Mouse (Mus musculus) macrophage (primary cell): ENCODE data around the gene Letmd1. TPM values are rescaled to one million over a fixed set of nuclear protein-coding genes. Genes with fewer than 3 reads are reported as not detected.
A peak's percentile ranks its signal among the peaks of the same experiment; 100 is the strongest.
"Not testable (repeated sequence)": the region's sequence is repeated elsewhere in the genome, so short reads cannot be mapped to it uniquely, and the experiment has no call there.

ENCODE experiments used
- H3K27ac ChIP-seq: fragments of 350-480 bp; formaldehyde crosslinking; 2 replicates; pipeline ENCODE4 v1.9.0; 2021
- H3K36me3 ChIP-seq: fragments of 350-480 bp; formaldehyde crosslinking; 2 replicates; pipeline ENCODE4 v1.9.0; 2021; ENCODE audit errors: inconsistent target
- H3K4me3 ChIP-seq: fragments of 350-480 bp; formaldehyde crosslinking; 2 replicates; pipeline ENCODE4 v1.9.0; 2021; ENCODE audit errors: inconsistent target
- H3K79me2 ChIP-seq: fragments of 350-480 bp; formaldehyde crosslinking; 2 replicates; pipeline ENCODE4 v1.9.0; 2021; ENCODE audit errors: inconsistent target
- WGBS: methylation state at CpG from one replicate; pipeline ENCODE4 v1.1.7; 2026; ENCODE audit warnings: inconsistent platforms; ENCODE audit not compliant: missing documents; 5-methylcytosine and 5-hydroxymethylcytosine counted together
- polyA plus RNA-seq: library from polyadenylated mRNA; stranded (reverse); fragments of 250-400 nt; gene quantifications from 3 replicates; pipeline ENCODE4 v1.2.4, GENCODE M21; 2018; ENCODE audit warnings: inconsistent platforms
- total RNA-seq, 78 experiments: library from RNA; depleted of rRNA; stranded (reverse); fragments of 250-400 nt; gene quantifications; 1 replicate in 9 of 78; 2 replicates in 24 of 78; 3 replicates in 43 of 78; 4 replicates in 2 of 78; pipeline ENCODE4 v1.2.4; 2018; ENCODE audit warnings: inconsistent platforms in 56 of 78

Letmd1 gene
- 10 to 100 TPM; 16.6 to 81.6 (median 39.3) TPM for total RNA-seq (2018; cell fraction: chromatin; rRNA removed)
- total RNA-seq (2018; cell fraction: cytosol; rRNA removed) = 10 to 100 TPM; 26.6 to 41.2 (median 33.6) TPM
- 10 to 100 TPM; 23.2 to 78.2 (median 37.0) TPM for total RNA-seq (2018; cell fraction: nucleus; rRNA removed)
- 34.8 to 38.4 TPM (median 34.8 TPM) in 3 replicates for polyA plus RNA-seq

DNA sequence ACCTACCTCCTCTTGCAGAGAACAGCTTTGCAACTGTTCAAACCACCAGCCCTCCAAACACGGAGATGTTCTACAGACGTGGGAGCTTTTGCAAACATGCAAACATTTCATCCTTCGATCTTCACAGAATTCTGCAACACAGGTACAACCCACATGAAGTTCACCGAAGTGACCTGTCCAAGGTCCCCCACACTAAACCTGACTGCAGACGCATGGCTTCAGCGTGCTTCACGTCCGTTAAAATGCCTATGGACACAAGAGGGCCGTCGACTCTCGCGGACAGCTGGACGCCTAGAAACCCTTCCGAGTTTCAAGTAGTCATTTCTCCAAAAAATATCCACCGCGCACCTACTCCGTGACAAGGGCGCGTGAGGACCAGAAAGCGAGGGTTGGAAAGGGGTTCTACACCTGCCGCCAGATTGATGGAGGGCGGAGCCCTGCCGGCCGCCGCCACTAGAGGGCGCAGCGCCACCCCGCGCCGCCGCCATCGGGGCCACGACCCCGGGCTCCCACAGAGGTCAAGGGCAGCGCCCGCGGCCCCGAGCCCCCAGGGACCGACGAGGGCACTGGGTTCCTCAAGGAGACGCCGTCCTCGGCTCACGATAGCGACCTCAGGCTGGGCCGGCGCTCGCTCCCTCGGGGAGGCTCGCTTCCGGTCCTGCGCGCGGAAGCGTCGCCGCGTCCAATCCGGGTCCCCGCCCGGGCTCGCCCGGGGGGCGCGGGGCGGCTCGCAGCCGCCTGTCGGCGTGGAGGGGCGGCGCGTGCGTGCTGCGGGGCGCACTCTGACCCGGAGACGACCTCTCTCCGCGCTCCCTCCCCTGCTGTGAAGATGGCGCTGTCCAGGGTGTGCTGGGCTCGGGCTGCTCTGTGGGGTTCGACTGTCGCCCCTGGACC is at the start of gene Letmd1:
Gene Letmd1, plus strand, starts transcription at position 729 of the 894 bp plus-strand sequence.
- Histone ChIP-seq H3K79me2 (no peaks in the 10 kb centered on the region), H3K4me3 (peak within 1 kb of the TSS; percentile 91), H3K27ac (no peak within 1 kb of the TSS), H3K36me3 (peaks cover 10% of the 10 kb centered on the region; the same call in 1 of the 2 replicates)
- 1% methylated on average over 84 of the region's 84 CpGs for WGBS

DNA sequence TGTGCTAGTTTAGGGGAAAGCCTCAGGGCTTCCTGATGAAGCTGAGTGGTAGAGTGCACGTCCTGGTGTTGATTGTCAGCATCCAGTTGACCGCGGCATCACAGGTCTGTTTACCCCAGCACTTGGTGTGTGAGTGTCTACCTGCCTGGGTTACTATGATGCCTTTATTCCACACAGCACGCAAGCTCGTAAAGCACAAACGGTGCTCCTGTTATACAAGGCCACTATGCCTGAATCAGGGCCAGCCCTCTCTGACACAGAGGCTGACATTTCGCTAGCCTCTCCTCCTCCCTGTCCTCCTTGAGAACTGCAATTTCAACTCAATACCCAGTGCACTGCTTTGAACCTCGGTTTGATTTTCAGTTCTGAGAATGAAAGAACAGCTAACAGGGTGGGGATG is 49.5 kb upstream of the Letmd1 start:
- Histone ChIP-seq H3K4me3 (no peak overlapping the region), H3K27ac (no peak overlapping the region), H3K36me3 (no peaks in the 10 kb centered on the region), H3K79me2 (peaks cover 74% of the 10 kb centered on the region)
- WGBS = 89% methylated on average over 8 of the region's 8 CpGs

DNA sequence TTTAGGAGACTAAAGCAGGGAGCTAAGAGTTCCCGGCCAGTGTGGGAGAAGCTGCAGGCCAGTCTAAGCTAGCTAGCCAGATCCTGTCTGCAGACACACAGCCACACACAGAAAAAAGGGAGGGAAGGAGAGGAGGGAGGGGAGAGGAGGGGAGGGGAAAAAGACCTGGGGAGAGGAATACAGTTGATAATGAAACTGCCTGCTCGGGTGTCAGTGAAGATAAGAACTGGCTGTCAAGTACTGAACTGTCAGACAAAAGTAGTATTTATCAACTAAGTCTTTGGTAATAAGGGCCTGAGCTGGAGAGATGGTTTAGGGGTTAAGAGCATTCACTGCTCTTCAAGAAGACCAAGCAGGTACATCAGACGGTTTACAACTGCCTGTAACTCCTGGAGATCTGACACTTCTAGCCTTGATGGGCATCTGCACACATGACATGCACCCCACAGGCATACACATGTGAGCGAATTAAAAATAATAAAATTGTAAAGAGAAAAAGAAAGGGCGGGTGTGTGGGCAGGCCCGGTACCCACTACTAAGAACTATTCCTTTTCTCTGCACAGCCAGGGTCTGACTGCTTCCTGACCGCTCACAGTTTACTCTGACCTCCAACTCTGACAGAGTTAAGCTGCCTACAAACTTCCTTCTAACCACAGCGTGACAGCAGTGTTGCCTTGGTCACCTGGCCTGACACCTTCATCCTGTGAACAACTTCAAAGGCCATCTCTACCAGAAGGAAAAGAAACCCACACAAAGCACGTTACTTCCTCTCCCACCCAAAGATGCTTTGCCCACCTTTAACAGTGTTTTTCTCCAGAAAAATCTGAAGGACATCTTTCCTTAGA is 48.7 kb upstream of the Letmd1 start:
- 52% methylated on average over 9 of the region's 9 CpGs for WGBS

DNA sequence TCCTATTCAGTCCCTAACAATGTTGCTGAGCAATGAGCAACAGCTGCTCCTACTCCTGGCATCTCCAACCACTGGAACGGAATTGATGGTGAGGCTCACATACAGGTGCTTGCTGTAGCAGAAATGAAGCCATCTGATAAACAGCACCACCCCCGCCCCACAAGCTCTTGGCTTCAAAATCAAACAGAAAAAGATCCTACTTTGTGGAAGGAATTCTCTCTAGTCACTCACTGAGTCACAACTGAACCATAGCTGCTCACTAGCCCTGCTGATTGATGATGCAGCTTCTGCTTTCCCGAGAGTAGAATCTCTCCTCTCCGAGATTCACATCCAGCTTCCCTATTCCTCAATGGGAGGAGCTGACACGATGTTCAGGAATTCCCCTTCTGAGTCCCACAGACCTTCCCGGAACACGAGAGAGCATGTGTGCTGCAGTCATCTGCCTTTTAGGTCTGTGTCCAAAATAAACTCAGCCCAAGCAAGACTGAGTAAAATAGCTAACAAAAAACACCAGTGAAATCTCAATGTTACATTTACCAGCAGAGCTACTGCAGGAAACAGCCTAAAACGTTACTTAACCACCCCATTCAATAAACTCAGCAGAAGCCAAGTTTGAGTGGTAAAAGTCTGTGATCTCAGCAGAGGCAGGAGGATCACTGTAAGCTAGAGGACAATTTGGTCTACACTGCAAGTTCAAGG is 47.6 kb upstream of the Letmd1 start:
- WGBS = 33% methylated on average over 8 of the region's 8 CpGs
- Histone ChIP-seq H3K36me3 (no peaks in the 10 kb centered on the region), H3K79me2 (peaks cover 55% of the 10 kb centered on the region), H3K4me3 (peak overlapping the region; percentile 52), H3K27ac (peak overlapping the region; percentile 84)

More for the DNA sequence above, 48.7 kb upstream of the Letmd1 start:
- peak overlapping the region; percentile 84 for H3K27ac ChIP-seq
- H3K79me2 ChIP-seq = peaks cover 66% of the 10 kb centered on the region
- H3K4me3 ChIP-seq = no peak overlapping the region
- H3K36me3 ChIP-seq = no peaks in the 10 kb centered on the region

DNA sequence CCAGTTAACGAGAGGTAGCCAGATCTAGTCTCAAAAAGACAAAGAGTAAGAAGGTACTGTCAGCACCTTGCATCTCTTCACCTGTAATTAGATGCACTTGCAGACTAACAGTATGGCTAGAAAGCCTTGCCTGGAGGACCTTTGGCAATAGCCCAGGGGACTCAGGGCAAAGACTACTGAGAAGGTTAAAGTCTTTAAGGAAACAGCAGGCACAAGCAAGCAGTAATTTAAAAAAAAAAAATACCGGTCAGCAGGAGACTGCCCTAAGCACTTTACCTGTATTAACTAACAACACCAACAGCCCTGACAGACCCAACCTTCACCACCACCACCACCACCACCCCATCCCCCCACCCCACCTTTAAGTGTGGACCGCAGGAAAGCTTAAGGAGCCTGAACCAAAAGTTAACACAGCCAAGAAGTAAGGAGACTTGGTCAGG is 47.0 kb upstream of the Letmd1 start, which contains the start of gene Gm5475:
Gene Gm5475, plus strand, starts transcription at position 390 of the 440 bp plus-strand sequence.
- Histone ChIP-seq H3K79me2 (peaks cover 49% of the 10 kb centered on the region), H3K4me3 (peak within 1 kb of the TSS; percentile 52), H3K27ac (peak within 1 kb of the TSS; percentile 84)
- WGBS = 86% methylated on average over 1 of the region's 3 CpGs
- H3K36me3 ChIP-seq = not testable (repeated sequence)

DNA sequence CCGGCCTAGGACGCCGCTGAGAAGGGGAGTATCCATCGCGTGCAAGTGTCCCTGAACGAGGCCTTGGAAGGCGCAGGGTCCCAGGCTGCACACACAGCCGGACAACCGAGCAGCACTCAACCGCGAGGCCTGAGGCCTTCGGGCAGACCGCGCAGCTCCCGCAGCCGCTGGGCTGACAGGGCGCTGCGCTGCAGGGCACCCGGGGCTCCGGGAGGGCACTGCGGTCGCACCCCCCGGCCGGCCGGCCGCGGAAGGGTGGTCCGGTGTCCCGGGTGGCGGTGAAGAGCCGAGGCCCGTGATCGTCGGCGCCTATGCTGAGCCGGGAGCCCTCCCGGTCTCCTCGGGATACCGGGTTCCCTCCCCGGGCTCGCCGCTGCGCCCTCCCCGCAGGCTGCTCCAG is 46.3 kb upstream of the Letmd1 start:
- Histone ChIP-seq H3K4me3 (peak overlapping the region; percentile 52), H3K79me2 (peaks cover 42% of the 10 kb centered on the region), H3K36me3 (no peaks in the 10 kb centered on the region), H3K27ac (peak overlapping the region; percentile 84)
- WGBS = 2% methylated on average over 44 of the region's 44 CpGs

DNA sequence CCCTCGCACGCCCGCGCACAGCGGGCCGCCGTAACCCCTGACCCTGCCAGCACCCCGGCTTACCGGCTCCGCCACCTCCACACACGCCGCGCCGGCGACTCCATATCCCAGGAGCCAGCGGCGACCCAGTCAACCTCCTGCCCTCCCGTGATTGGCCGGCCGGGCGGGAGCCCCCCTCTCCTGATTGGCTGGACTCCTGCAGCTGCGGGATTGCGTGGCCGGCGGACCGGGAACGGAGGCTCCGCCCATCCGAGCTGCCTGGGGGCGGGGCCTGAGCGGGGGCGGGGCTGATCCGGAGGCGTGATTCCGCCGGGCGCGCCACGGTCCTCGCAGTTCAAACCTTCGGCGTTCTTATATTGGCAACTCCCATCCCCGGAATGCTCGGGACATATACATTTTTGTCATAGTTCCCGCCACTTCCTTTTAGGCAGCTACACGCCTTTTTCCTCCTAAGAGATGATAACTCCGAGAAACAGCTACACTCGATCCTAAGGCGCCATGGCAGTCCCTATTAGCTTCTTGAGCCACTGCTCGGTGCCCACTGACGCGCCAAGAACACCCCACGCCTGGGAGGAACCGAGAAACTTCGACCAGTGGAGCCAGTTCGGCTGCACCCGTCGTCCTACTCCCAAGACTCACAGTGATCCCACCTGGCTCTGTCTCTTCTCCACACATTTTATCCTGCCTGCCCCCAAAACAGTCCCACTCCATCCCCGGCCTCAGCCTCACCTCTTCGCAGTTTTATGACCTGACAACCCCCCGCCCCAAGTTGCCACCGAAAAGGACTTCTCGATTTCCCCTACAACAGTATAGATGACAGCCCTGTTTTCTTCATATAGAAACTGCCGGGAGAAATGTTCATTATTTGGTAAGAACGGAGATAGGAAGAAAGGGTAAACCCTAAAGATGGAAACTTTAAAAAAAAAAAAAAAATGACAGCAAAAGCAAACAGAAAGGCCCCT is 45.6 kb upstream of the Letmd1 start:
- WGBS = under 1% methylated on average over 65 of the region's 65 CpGs
- Histone ChIP-seq H3K79me2 (peaks cover 35% of the 10 kb centered on the region), H3K36me3 (no peaks in the 10 kb centered on the region), H3K4me3 (peak overlapping the region; percentile 40), H3K27ac (no peak overlapping the region)

DNA sequence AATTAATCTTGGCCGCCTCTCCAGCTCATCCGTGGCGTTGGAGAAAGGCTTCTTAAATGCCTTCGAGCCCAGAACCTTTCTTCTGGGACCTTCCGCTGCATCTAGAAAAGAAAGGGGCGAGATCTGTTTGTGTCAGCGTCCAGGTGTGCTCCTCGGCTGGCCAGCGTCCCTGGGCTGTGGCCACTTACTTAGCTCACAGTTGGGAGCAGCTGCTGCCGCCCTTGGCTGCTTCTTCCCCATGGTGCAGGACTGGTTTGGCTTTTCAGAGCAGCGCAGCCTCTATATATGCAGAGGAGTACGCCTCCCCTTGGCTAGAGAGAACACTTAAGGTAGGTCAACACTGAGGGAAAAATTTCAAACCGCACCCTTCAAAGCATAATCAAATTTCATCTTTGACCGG is 44.9 kb upstream of the Letmd1 start:
- peaks cover 28% of the 10 kb centered on the region for H3K79me2 ChIP-seq
- no peak overlapping the region for H3K27ac ChIP-seq
- 10% methylated on average over 11 of the region's 14 CpGs for WGBS
- peak overlapping the region; percentile 40 for H3K4me3 ChIP-seq
- no peaks in the 10 kb centered on the region for H3K36me3 ChIP-seq

DNA sequence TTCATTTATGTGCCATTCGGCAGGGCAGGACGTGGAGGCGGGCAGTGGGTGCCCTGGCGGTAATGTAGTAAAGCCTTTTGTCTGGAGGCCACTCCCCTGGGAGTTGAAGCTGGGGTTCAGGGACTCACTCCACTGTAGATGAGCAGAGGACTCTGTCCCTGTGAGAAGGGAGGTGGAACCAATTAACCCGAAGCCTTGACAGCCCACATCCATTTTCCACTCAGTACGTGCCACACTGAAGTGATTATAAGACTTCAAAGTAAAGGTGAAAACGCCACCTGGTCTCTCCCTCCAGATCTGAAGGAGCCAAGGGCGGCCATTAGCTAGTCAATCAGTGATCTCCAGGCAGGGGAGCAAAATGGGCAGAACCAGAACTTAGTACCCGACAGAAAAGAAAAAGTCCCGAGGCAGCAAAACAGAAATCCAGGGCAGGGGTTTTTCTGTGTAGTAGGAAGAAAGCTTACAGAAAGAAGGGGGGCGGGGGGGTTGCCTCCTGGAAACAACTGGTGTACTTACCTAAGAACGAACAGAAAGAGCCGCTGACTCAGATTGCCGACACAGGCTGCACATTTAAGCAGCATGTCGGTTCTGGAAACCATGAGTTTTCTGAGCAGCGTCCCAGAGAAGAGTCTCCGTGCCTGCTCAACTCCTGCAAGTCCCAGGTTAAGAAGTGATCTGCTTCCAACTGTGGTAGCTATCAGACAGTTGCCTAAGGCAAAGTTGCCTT is 44.3 kb upstream of the Letmd1 start, which contains the start of gene Slc11a2:
Gene Slc11a2, minus strand, starts transcription at position 677 of the 727 bp plus-strand sequence.
- H3K27ac ChIP-seq = no peak within 1 kb of the TSS
- H3K36me3 ChIP-seq = no peaks in the 10 kb centered on the region
- WGBS = 30% methylated on average over 16 of the region's 17 CpGs
- H3K79me2 ChIP-seq = peaks cover 21% of the 10 kb centered on the region
- H3K4me3 ChIP-seq = peak within 1 kb of the TSS; percentile 40

DNA sequence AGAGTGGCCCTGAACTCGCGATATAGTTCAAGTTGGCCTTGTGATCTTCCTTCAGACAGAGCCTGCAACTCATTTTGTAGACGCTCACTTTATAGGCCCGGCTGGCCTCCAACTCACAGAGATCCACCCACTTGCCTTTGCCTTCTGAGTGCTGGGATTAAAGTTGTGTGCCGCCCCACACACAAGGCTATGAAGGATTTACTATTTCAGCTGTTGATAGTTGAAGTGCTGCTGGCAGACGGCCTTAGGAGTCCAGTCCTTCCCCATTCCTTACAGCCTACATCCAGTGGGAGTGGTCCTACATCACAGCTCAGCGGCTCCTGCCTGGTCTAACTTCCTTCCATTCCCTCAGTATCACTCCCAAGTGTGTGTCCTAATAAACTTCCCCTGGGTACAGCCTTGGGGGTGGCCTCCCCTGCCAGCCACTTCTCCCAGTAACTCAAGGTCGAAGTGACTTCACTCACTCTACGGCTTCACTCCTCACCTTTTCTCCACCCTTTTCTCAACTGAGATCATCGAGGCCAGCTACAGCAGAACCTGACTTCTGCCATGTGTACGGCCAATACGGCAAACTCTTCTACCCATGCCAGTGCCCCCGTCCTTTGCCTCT is 40.4 kb upstream of the Letmd1 start:
- H3K79me2 ChIP-seq = no peaks in the 10 kb centered on the region
- H3K4me3 ChIP-seq = no peak overlapping the region
- H3K27ac ChIP-seq = no peak overlapping the region
- WGBS = 90% methylated on average over 13 of the region's 13 CpGs
- no peaks in the 10 kb centered on the region for H3K36me3 ChIP-seq

DNA sequence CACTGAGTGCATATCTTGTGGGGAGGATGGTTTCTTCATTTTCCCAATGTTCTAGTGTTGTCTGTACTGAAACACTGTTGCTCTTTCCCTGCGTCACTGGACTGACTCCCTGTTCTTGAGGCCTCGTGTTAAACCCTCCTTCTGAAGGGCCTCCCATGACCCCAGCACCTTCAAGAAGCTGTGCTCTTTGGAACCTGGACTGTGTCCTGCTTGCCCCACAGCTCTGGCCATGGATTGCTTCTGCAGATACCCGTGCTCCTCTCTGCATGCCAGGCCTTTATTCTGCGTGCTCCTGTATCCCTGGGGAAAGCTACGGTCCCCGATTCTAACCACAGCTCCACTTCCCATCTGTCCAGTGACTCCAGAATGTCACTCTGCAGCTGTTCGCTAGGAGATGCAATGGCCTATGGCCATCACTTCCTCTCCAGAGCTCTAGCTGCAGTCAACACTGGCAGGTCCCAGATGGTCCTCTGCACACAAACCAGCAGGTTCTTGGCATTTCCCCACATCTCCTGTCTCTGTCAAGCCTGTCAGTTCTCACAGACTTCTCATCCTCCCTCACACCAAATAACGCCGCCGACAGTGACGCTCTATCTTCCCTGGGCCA is 38.8 kb upstream of the Letmd1 start:
- 82% methylated on average over 11 of the region's 11 CpGs for WGBS
- Histone ChIP-seq H3K79me2 (no peaks in the 10 kb centered on the region), H3K4me3 (no peak overlapping the region)

DNA sequence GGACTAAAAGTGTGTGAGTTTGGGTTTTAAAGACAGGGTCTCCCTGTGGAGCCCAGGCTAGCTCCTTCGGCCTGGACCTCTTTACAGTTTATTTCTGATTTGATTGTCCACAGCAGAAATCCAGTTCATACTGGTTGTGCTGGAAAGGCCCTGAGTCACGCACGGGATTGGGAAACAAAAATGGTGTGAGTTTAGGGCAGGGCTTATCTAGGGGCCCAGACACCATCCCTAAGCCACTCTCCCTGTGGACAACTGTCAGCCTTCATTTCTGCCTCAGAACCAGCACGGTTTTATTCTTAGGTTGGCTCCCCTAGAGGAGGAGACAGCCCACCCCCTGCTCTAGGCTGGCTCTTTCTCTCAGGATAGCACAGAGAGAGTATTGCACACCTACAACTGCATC is 35.6 kb upstream of the Letmd1 start:
- Histone ChIP-seq H3K4me3 (no peak overlapping the region), H3K79me2 (no peaks in the 10 kb centered on the region), H3K36me3 (no peaks in the 10 kb centered on the region), H3K27ac (no peak overlapping the region)
- 78% methylated on average over 3 of the region's 4 CpGs for WGBS

More for the DNA sequence above, 38.8 kb upstream of the Letmd1 start:
- no peak overlapping the region for H3K27ac ChIP-seq
- no peaks in the 10 kb centered on the region for H3K36me3 ChIP-seq
